Mouse (Mus musculus): ENCODE data around the gene Trmo. TPM values are rescaled to one million over a fixed set of nuclear protein-coding genes. Genes with fewer than 3 reads are reported as not detected.

The Trmo gene
- total RNA-seq, 4 experiments from 2014 or later: 3.8 to 4.6 (median 4.1) TPM

DNA sequence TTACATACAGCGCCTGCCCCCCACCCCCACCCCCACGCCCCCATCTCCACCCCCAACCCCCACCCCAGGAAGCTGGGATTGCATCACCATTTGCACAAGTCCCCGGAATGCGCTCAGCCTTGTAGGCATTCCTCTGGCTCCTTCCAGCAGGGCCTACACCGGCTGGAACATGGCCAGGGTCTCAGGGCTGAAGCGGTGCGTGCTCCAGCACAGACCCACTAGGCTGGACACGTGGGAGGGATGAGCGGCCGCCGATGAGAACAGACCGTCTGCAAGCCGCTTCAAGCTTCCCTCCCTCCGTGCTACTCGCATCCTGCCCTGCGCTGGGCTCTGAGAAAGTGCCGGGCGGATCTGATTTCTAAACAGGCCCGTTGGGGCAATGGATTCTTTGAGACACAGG lies 18.2 kb downstream of the Trmo start:
- no peak for DNase-seq (ENCODE audit: low spot score in 2 of 2)

DNA sequence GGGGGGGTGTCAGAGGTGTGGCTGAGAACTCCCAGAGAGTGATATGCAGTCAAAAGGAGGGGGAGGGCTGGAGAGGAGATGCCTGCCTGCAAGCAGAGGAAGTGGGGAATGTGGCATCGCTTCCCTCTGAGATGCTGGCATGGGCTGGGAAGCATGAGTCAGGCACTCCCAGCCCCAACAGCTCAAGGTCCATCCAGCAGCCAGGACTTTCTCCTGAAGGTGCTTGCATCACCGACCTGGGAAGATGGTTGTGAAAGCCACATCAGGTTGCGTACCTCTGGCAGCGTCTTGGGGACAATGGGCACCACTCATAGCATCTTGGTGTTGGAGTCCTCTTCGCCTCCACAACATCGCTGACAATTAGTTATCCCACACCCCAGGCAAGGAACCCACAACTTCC lies 18.8 kb downstream of the Trmo start:
- no peak for DNase-seq (ENCODE audit: low spot score in 2 of 2)

DNA sequence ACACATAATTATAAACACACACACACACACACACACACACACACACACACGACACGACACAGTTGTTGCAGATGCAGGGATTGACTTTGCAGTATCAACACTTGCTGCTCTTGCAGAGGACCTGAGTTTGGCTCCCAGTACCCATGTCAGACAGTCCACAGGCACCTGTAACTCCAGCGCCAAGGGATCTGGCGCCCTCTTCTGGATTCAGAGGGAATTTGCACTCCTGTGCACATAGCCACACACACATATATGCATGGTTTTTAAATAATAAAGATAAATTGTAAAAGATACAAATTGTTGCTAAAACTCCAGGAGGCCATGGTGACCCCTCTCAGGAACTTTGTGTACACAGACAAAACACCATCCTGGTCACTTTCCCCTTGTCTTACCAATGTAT lies 20.2 kb downstream of the Trmo start:
- DNase-seq (ENCODE audit: low spot score in 2 of 2): no peak

DNA sequence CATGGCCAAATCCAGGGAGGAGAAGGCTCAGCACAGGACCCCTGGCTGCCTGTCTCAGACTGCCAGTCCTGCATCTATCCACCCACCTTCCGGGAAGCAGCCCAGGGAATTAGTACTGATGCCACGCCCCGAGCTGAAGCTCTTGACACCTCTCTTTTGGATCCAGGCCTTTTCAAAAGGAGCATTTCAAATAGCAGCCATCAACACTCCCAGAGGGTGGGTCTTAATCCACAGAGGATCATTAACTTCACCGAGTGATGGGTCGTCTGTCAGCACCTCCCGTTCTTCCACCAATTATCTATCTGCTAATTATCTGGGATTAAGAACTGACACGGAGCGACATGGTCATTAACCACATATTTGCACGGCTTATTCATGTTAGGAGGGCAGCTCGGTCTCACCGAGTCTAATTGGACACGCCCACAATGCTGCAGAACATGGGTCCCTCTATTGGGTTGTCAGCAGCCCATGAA lies 21.7 kb downstream of the Trmo start:
- no peak for DNase-seq (ENCODE audit: low spot score in 2 of 2)

DNA sequence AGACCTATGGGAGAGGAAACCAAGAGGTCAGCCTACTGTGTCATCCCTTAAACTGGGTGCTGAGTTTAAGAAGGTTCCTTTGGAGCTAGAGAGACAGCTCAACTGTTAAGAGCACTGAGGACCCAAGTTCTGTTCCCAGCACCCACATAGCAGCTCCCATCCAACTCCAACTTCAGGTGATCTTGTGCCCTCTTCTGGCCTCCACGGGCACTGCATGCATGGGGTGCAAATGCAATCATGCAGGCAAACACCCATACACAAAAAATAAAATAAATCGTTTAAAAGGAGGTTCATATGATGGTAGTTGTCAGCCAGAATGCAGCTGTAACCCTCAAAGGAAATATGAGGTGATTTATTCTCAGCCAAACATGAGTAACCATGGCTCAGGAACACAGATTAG lies 24.9 kb downstream of the Trmo start:
- DNase-seq (ENCODE audit: low spot score in 2 of 2): no peak

DNA sequence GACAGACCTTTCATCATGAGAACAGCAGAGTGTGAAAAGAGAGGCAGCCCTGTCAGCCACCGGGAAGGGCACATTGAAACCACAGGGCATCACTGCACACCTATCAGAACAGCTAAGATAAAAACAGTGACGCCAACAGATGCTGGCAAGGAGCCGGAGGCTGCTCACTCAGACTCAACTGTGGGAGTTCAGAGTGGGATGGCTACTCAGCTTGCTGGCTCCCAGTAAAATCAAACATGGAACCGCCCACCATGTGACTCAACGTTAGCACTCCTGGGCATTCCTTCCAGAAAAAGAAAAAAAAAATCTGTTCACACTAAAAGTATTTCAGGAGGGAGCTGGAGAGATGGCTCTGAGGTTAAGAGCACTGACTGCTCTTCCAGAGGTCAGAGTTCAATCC lies 28.0 kb downstream of the Trmo start:
- DNase-seq (ENCODE audit: low spot score in 2 of 2): peak in 1 of 2 experiments; percentile 79

DNA sequence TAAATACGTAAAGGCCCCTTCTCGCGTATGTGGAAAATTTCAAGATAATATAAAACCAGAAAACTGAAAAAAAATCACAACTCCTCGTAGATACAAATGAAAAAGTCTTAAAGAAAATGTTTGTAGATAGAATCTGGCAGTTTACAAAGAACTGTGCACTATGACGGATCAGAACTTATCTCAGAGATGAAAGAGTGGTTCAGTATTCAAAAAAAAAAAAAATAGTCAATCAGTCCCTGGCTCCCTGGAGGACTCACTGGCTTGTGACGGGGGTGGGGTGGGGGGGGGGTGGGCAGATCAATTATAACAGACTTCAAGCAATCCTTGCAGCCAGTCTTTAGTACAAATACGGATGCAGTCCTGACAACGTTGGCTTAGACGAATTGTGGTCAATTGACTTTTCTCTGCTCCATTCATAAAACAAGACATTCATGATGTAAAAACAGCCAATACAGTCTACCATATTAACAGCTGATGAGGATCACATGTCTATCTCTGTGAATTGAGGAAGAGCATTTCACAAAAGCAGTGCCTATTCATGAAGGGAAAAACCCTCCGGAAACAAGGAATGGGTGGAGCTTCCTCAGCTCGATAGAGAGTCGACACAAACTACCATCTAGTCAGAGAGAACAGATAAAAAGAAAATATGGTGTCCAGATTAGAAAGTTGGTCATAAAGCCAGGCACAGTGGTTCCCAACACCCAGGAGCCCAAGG lies 29.5 kb downstream of the Trmo start:
- no peak for DNase-seq (ENCODE audit: low spot score in 2 of 2)

DNA sequence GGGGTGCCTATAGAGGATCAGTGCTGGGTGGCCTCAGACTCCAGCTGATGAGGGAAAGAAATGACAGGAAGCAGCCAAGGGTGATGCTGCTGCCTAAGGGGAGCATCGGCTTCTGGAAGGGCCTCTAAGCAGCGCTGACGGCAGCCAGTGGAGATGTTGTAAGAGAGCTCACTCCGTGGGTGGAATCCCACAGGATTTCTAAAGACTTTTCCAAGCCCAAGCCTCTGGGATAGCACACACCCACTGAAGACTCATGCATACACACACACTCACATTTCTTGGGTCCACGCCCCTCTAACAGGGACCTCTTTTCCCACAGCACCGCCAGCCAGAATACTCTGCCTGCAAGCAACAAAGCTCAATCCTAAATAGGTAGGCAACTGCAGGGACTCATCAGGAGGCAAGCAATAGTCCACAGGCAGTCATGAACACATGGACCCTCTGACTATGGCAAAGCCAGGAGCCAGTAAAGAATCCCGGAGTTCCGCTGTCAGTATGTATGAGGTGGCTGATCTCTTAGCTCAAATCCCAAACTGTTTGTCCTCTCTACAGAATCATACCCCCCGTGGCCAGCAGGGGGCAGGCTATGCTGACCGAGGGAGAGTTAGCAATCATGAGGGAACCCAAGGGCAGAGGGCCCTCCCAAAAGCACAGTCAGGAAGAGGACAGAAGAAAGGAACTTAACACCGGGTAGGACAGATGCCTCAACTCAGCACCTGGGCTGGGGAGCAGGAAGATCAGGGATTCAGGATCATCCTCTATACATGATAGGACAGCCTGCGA lies 32.7 kb downstream of the Trmo start:
- DNase-seq (ENCODE audit: low spot score in 2 of 2): peak in 1 of 2 experiments; percentile 34

DNA sequence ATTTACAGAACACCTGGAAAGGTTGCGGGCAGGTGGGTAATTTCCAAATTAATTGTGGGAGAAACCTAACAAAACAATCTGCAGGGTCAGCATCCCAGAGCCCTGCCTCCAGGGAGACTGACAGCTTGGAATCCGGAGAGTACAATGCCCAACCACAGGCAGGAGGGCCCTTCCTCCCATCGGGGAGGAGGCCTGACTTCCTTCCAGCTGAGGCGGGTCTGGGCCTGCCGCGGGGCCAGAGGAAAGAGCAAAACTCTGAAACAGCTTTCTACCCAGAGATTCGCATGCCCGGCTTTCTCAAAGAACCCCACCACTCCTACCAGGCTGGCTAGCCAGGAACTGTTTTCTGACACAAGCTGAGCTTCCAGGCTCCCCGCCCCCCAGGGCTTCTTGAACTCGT lies 36.2 kb downstream of the Trmo start:
- no peak for DNase-seq (ENCODE audit: low spot score in 2 of 2)

DNA sequence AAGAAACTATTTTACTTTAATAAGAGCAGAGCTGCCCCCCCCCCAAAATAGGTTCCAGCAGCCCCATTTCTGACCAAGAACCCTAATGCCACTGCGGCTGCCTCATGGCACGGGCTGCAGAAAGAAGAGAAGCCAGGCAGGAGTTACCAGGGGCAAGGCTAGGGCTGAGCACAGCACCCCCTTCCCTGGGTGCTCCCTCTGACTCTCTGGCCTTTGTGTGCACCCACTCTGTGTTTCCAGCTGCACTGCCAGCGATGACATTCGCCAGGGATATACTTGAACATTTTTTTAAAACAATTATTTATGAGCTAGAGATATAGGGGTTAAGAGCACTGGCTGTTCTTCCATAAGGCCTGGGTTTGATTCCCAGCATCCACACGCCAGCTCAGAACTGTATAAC lies 39.7 kb downstream of the Trmo start:
- no peak for DNase-seq (ENCODE audit: low spot score in 2 of 2)

DNA sequence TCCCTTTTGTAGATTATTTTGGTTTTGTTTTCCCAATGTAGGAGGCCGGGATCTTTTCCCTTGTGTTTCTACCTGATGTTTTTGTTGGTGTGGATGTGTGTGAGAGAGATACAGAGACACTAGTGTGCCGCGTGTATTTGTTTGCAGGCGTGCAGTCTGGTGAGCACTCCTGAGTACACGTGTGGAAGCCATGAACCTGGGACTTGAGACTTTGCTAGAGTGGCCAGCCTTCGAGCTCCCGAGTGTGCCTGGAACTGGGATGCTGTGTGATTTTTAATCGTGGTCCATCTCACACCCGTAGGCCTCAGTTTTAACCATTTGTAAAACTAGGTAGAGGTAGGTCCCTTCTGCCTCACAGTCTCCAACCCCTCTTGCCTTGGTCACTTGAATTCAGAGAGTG lies 40.3 kb downstream of the Trmo start:
- no peak for DNase-seq (ENCODE audit: low spot score in 2 of 2)

DNA sequence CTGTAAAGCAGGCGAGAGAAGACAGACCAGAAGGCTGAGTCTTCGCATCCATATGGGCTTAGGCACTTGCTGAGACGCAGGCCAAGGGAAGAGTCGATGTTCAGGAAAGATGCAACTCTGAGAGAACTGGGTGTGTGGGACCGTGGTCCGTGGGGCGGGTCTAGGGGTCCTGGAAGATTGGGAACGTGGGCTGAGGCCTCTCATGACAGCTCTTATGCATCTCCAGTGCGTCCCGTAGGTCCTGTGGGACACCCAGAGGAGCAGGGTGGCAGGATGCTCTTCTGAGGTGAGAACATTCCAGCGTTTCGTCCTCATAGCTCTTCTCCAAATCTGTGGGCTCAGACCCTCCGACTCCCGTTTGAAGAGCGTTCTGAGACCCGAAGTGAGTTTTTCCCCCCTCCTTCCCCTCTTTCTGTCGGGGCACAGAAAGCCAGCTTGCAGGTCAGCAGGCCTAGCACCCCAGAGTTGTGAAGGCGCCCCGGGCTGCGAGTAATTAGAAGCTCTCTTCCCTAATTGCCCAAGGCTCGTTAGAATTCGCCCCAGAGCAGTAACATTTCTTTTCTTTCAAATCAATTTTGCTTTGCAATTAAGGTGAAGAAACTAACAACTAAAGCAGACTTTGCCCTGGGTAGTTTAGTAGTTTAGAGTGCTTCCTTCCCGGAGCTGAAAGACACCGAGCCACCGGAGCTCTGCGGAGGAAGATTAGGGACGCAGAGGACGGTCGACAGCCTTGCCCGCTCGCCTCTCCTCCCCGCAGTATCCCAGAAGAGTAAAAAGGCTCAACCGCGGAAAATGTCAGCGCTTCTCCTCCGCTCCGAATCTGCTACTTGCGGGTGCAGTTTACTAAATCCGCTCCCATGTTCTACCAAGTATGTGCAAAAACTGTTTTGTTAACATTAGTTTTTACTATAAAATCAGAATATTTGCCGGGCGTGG lies 41.4 kb downstream of the Trmo start:
- DNase-seq (ENCODE audit: low spot score in 2 of 2): no peak

DNA sequence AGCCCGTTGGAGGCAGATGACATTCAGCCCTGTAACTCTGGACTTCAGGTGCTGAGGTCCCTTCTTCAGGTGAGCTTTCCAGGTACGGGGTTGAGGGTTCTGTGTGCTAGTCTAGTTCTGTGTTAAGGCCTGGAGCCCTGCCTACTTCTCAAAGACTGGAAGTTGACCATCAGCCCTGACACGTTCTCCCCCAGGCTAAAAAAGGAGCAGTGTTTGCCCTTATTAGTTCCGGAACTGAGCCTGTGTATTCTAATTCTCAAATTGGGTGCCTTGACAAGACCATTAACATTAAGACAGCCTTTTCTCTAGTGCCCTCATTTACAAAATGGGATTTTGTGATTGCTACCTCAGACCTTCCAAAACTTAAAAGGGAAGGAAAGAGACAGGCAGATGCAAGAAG lies 42.1 kb downstream of the Trmo start:
- no peak for DNase-seq (ENCODE audit: low spot score in 2 of 2)

DNA sequence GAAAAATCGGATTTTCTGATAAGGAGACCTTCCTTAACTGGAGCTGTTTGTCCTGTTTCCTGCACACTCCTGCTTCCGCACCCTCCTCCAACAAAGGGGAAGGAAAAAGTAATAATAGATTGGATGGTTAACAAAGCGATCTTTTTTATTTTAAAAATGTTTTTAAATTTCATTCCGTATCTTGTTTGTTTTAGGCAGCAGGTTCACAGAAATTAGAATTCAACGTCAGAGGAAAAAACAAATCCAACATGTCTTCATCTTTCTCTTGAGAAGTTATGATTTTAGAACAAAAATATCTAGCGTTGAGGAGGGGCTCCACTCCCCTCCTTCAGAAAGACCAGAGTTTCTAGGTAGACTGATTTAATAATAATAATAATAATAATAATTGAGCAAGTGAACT lies 43.0 kb downstream of the Trmo start:
- no peak for DNase-seq (ENCODE audit: low spot score in 2 of 2)

DNA sequence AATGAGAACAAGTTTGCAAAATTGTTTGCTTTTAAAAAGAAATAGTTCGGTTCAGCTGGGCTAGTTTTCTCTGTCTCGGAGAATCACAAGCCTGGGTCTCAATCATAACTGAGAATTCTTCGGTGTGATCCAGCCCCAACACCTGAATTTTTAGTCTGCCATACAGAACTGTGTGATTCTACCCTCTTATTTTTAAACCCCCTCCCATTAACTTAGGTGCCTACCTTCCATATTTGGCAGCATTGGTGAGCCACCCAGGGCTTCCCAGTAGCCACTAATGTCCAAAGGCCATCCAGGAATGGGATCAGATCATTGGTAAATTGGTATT lies 43.5 kb downstream of the Trmo start:
- DNase-seq (ENCODE audit: low spot score in 2 of 2): no peak

DNA sequence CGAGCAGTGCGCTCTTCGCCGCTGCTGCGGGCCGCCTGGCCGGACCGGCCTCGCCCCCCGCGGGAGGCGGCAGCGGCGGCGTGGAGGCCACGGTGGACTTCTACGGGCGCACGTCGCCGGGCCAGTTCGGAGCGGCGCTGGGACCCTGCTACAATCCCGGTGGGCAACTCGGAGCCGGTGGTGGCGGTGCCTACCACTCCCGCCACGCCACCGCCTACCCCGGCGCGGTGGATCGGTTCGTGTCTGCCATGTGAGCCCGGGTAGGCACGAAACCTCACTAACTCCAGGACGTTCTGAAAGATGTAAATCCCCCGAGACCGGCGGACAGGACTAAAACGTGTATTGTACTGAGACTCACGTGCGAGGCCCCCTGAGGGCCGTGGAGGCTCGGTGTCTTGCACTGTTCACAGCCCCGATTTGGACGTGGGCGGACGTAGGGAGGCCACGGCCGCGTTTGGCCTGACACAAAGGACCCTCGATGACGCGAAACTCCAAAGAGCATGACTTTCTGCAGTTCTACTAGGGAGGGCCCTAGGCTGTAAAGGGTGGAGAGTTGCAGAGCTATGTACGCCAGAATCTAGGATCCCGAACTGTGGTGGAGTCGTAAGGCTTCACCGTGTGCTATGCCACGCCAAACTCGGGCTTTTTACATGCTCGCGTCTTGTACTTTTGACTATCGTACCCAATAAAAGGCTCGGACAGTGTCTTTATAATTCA lies 44.0 kb downstream of the Trmo start:
- DNase-seq (ENCODE audit: low spot score in 2 of 2): no peak

DNA sequence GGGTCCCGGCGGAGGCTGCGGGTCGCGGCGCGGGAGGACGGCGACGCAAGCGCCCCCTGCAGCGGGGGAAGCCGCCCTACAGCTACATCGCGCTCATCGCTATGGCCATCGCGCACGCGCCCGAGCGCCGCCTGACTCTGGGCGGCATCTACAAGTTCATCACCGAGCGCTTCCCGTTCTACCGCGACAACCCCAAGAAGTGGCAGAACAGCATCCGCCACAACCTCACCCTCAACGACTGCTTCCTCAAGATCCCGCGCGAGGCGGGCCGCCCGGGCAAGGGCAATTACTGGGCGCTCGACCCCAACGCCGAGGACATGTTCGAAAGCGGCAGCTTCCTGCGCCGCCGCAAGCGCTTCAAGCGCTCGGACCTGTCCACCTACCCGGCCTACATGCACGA lies 44.9 kb downstream of the Trmo start:
- no peak for DNase-seq (ENCODE audit: low spot score in 2 of 2)

DNA sequence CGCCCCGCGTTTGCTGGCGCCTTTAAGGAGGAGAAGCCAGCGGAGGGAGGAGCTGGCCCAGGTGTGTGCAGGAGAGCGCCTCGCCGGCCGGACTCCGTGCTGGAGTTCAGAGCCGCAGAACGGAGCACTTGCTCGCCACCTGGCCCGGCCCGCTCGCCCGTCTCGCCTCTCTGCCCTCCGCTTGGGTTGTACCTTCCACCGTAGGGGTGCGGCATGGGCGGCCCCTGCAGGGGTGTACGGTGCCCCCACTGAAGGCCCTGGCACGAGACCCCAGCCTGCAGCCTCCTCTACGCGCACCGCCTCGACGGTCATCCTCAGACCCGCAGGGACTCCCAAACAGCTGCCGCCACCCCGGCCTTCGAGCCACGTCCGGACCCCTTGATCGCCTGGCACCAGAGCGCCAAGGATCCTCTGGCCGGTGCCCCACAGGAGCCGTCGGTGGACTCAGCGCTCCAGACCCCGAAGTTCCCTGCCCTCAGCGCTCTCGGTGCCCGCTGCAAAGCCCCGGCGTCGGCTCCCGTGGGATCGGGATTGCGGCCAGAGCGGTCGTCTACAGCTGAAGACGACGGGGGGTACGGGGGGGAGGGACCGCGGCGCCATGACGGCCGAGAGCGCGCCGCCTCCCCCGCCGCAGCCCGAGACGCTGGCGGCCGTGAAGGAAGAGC lies 45.5 kb downstream of the Trmo start, which contains the start of gene Foxe1:
Foxe1 (plus strand) TSS at position 14 of the 665 bp plus-strand sequence.
- no peak for DNase-seq (ENCODE audit: low spot score in 2 of 2)

DNA sequence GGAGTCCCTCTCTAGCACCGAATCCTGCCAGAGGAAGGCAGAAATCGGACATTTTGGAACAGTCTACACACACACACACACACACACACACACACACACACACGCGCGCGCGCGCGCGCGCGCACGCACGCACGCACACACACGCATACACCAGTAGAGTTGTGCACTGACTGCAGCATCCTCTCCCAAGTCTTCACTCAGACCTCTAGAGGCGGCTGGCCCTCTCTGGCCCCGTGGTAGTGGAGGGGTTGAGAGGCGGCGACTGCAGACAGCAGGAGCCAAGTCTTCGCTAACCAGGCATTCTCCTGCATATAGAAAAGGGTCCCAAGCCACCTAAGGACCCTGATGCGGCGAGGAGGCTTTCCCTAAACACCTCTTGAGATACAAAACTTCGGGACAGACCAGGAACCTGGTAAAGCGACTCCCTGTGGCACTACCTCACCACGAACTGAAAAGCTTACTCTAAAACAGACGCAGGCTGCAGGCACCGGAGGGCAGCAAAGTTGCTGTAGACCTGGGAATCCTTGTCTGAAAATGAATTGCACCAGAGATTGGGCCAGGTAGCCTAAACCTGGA lies 46.4 kb downstream of the Trmo start:
- DNase-seq (ENCODE audit: low spot score in 2 of 2): no peak

Data from left cerebral cortex, adult 8-10 months (tissue).